Mouse (Mus musculus) CH12.LX (cell line): Measurements from ENCODE around the gene Cfdp1. TPM values are rescaled to one million over a fixed set of nuclear protein-coding genes. Genes with fewer than 3 reads are reported as not detected.
"Not testable (repeated sequence)": the region's sequence is repeated elsewhere in the genome, so short reads cannot be mapped to it uniquely, and the experiment has no call there.

Experiments used
- DNase-seq: peaks from one replicate; pipeline ENCODE4 v3.0.0-alpha.2; 2013; ENCODE audit errors: extremely low read depth
- H3K27ac ChIP-seq: 2 replicates; pipeline ENCODE4 v1.5.1; 2012; ENCODE audit warnings: low read depth, mild to moderate bottlenecking, control low read depth, moderate library complexity; ENCODE audit not compliant: insufficient read depth
- H3K27me3 ChIP-seq: replicated peaks from 2 replicates; pipeline ENCODE3; 2012; ENCODE audit warnings: inconsistent platforms
- H3K36me3 ChIP-seq, 2 experiments: replicated peaks in 1 of 2; 2 replicates each; pipeline versions ENCODE3 to v1.6.1; 2012; ENCODE audit warnings: inconsistent platforms in 1 of 2, low read length in 1 of 2, mild to moderate bottlenecking in 1 of 2, mixed read lengths in 1 of 2, moderate library complexity in 1 of 2; ENCODE audit not compliant: control insufficient read depth in 1 of 2, insufficient read depth in 1 of 2
- H3K4me1 ChIP-seq, 2 experiments: 2 replicates each; pipeline ENCODE4 v1.6.1; 2012; ENCODE audit warnings: inconsistent platforms in 1 of 2, moderate library complexity in 1 of 2; ENCODE audit not compliant: insufficient read depth in 2 of 2, control insufficient read depth in 1 of 2
- H3K4me2 ChIP-seq: 2 replicates; pipeline ENCODE4 v1.6.1; 2012; ENCODE audit warnings: low read depth, mild to moderate bottlenecking, control low read depth; ENCODE audit not compliant: poor library complexity, insufficient read depth, severe bottlenecking
- H3K4me3 ChIP-seq, 3 experiments: fragments of 150-350 bp in 1 of 3; sonication (generic) in 1 of 3; replicated peaks in 1 of 3; 2 replicates each; pipeline versions ENCODE3 to v1.5.1; 2011 to 2012; ENCODE audit warnings: low read depth in 2 of 3, low read length in 2 of 3, mild to moderate bottlenecking in 2 of 3, moderate library complexity in 2 of 3, control low read depth in 1 of 3, improper control_type of control experiment in 1 of 3, inconsistent platforms in 1 of 3, mixed read lengths in 1 of 3; ENCODE audit not compliant: poor library complexity in 1 of 3
- H3K79me2 ChIP-seq: replicated peaks from 2 replicates; pipeline ENCODE4 v1.6.1; 2012; ENCODE audit warnings: mild to moderate bottlenecking, moderate library complexity; ENCODE audit not compliant: control insufficient read depth, poor library complexity, insufficient read depth, severe bottlenecking; ENCODE audit errors: extremely low read depth
- H3K9ac ChIP-seq: 2 replicates; pipeline ENCODE4 v1.6.1; 2012; ENCODE audit warnings: low read depth, mild to moderate bottlenecking, control low read depth, moderate library complexity; ENCODE audit not compliant: insufficient read depth
- H3K9me3 ChIP-seq: replicated peaks from 2 replicates; pipeline ENCODE3; 2012; ENCODE audit warnings: low read length, inconsistent platforms, mixed read lengths
- CTCF ChIP-seq, 2 experiments: IDR thresholded peaks in 1 of 2; conservative IDR thresholded peaks in 1 of 2; 2 replicates each; pipeline ENCODE4 v1.5.1; 2011 to 2012; ENCODE audit warnings: low read depth in 2 of 2, low read length in 2 of 2, improper control_type of control experiment in 1 of 2, inconsistent platforms in 1 of 2, mild to moderate bottlenecking in 1 of 2, moderate library complexity in 1 of 2
- E2F4 ChIP-seq: IDR thresholded peaks from 2 replicates; pipeline ENCODE4 v1.6.1; 2011; ENCODE audit warnings: low read depth, low read length, improper control_type of control experiment; ENCODE audit not compliant: insufficient replicate concordance
- ETS1 ChIP-seq: conservative IDR thresholded peaks from 2 replicates; pipeline ENCODE4 v1.6.1; 2012; ENCODE audit warnings: low read depth, mild to moderate bottlenecking, inconsistent platforms, low read length, improper control_type of control experiment, moderate library complexity
- JUN ChIP-seq: IDR thresholded peaks from 2 replicates; pipeline ENCODE4 v1.6.1; 2011; ENCODE audit warnings: low read depth, mild to moderate bottlenecking, low read length, improper control_type of control experiment, moderate library complexity; ENCODE audit not compliant: insufficient read depth
- JUND ChIP-seq: conservative IDR thresholded peaks from 2 replicates; pipeline ENCODE4 v1.6.1; 2011; ENCODE audit warnings: low read depth, low read length, improper control_type of control experiment
- KAT2A ChIP-seq: IDR thresholded peaks from 2 replicates; pipeline ENCODE4 v1.6.1; 2012; ENCODE audit warnings: low read length, improper control_type of control experiment, inconsistent platforms; ENCODE audit not compliant: insufficient replicate concordance
- MAFK ChIP-seq: IDR thresholded peaks from 2 replicates; pipeline ENCODE4 v1.6.1; 2011; ENCODE audit warnings: low read length, improper control_type of control experiment; ENCODE audit not compliant: insufficient replicate concordance
- MAZ ChIP-seq: IDR thresholded peaks from 2 replicates; pipeline ENCODE4 v1.6.1; 2012; ENCODE audit warnings: low read depth, mild to moderate bottlenecking, inconsistent platforms, low read length, improper control_type of control experiment, moderate library complexity
- PAX5 ChIP-seq: IDR thresholded peaks from 2 replicates; pipeline ENCODE4 v1.6.1; 2012; ENCODE audit warnings: low read length, inconsistent platforms, mixed read lengths
- POLR2AphosphoS2 ChIP-seq: IDR thresholded peaks from 2 replicates; pipeline ENCODE4 v1.6.1; 2011; ENCODE audit warnings: low read depth, low read length, improper control_type of control experiment
- RAD21 ChIP-seq: IDR thresholded peaks from 2 replicates; pipeline ENCODE4 v1.6.1; 2011; ENCODE audit warnings: low read depth, mild to moderate bottlenecking, low read length, improper control_type of control experiment, moderate library complexity
- TBP ChIP-seq: conservative IDR thresholded peaks from 2 replicates; pipeline ENCODE4 v1.6.1; 2011; ENCODE audit warnings: low read depth, low read length, improper control_type of control experiment
- UBTF ChIP-seq: IDR thresholded peaks from 2 replicates; pipeline ENCODE4 v1.6.1; 2012; ENCODE audit warnings: low read depth, mild to moderate bottlenecking, inconsistent platforms, low read length, improper control_type of control experiment, moderate library complexity
- USF1 ChIP-seq: IDR thresholded peaks from 2 replicates; pipeline ENCODE4 v1.6.1; 2014; ENCODE audit warnings: low read depth, mild to moderate bottlenecking, inconsistent platforms, low read length, improper control_type of control experiment
- ZC3H11A ChIP-seq: IDR thresholded peaks from 2 replicates; pipeline ENCODE4 v1.6.1; 2012; ENCODE audit warnings: low read depth, mild to moderate bottlenecking, inconsistent platforms, low read length, improper control_type of control experiment
- ZNF384 ChIP-seq: IDR thresholded peaks from 2 replicates; pipeline ENCODE4 v1.6.1; 2012; ENCODE audit warnings: low read depth, low read length, improper control_type of control experiment, inconsistent platforms
- dilution Hi-C: fragments of 300-500 bp; cut with MboI; formaldehyde crosslinking; loops from 2 replicates; pipeline ENCODE4 v1.14.3; 2020; ENCODE audit warnings: low sequenced_read_pairs; ENCODE audit not compliant: extremely low pct_unique_long_range_greater_than_20kb, extremely low pct_ligation_motif_present
- in situ Hi-C: fragments of 300-500 bp; cut with MboI; formaldehyde crosslinking; loops from 3 replicates; pipeline ENCODE4 v1.14.3; 2019; ENCODE audit warnings: low sequenced_read_pairs, low pct_ligation_motif_present, low pct_unique_long_range_greater_than_20kb, mixed read lengths
- polyA plus RNA-seq: library from polyadenylated mRNA; unstranded; fragments of >175 nt; gene quantifications from 2 replicates; pipeline ENCODE4 v1.2.1, GENCODE M21; 2012; ENCODE audit warnings: low read depth; ENCODE audit not compliant: insufficient read length
- total RNA-seq, 2 experiments: library from RNA; depleted of rRNA; stranded (reverse); fragments of 300-350 nt in 1 of 2; fragments of >200 nt in 1 of 2; gene quantifications; 2 replicates each; pipeline ENCODE4 v1.2.3; 2012 to 2014

Gene Cfdp1
- total and polyA plus RNA-seq, 3 experiments = 113 to 210 (median 169) TPM

GRCm38 (mm10) chr8:111855977-111856376 lies 1.9 kb upstream of the Cfdp1 start:
- DNase-seq = no peak
- in situ Hi-C loops = no loop called here
- Histone ChIP-seq H3K9me3 (no peaks in the 10 kb centered on the region), H3K79me2 (peaks cover 15% of the 10 kb centered on the region), H3K4me3 (no peak overlapping the region), H3K27ac (no peak overlapping the region)
- dilution Hi-C loops = no loop called here
- TF ChIP-seq UBTF (no peak), ZC3H11A (no peak), RAD21 (no peak)
- TF ChIP-seq, all 38 proteins: peak for 0
- Histone ChIP-seq H3K27me3 (no peaks in the 10 kb centered on the region), H3K4me1 (peaks cover 0 to 27% of the 10 kb centered on the region in 2 experiments; a peak in 3 of 4 replicates), H3K9ac (no peak overlapping the region), H3K36me3 (peaks cover 0 to 12% of the 10 kb centered on the region in 2 experiments), H3K4me2 (no peak overlapping the region)

GRCm38 (mm10) chr8:111853219-111853618 lies 872 bp downstream of the Cfdp1 start:
- in situ Hi-C loops, H3K27ac ChIP-seq, dilution Hi-C loops, H3K27me3 ChIP-seq, H3K9me3 ChIP-seq: not testable (repeated sequence)
- H3K4me3 ChIP-seq = peak overlapping the region; percentile 91 to 97 (median 94)
- H3K4me2 ChIP-seq = peak overlapping the region; percentile 97
- peak; percentile 58 for TF ChIP-seq ZNF384
- H3K9ac ChIP-seq = peak overlapping the region; percentile 55
- peak; percentile 12 for DNase-seq
- peaks cover 0 to 35% of the 10 kb centered on the region in 2 experiments for H3K36me3 ChIP-seq
- H3K79me2 ChIP-seq = peaks cover 26% of the 10 kb centered on the region
- H3K4me1 ChIP-seq = peaks cover 0 to 27% of the 10 kb centered on the region in 2 experiments; a peak in 3 of 4 replicates

- H3K9ac ChIP-seq = no peak overlapping the region
- TF ChIP-seq CTCF (conservative IDR thresholded peaks at IDR 0.05 in 1 of 2, IDR thresholded peaks at IDR 0.05 in 1 of 2; ENCODE audit: low read depth in 2 of 2, low read length in 2 of 2) = no peak
- TF ChIP-seq ZC3H11A = no peak
- TF ChIP-seq POLR2AphosphoS2 = no peak
- TF ChIP-seq MAZ = no peak
- TF ChIP-seq KAT2A = no peak
- no peak for TF ChIP-seq E2F4
- no peak for TF ChIP-seq USF1
- TF ChIP-seq MAFK = no peak
- TF ChIP-seq PAX5 = no peak
- no peak for TF ChIP-seq JUND
- no peak for TF ChIP-seq ETS1
- no peak for TF ChIP-seq TBP
- TF ChIP-seq JUN = no peak
- TF ChIP-seq, all 38 proteins: peak for 0
- peaks cover 0 to 11% of the 10 kb centered on the region in 2 experiments; a peak in 1 of 4 replicates for H3K4me1 ChIP-seq
- DNase-seq = no peak
- no peaks in the 10 kb centered on the region for H3K9me3 ChIP-seq
- no peak overlapping the region for H3K27ac ChIP-seq
- in situ Hi-C loops (no loop called here), dilution Hi-C loops (no loop called here)
- H3K79me2 ChIP-seq = peaks cover 37% of the 10 kb centered on the region
- no peak overlapping the region for H3K4me3 ChIP-seq
- no peaks in the 10 kb centered on the region for H3K27me3 ChIP-seq
- no peak overlapping the region for H3K4me2 ChIP-seq
- peaks cover 11 to 71% of the 10 kb centered on the region in 2 experiments for H3K36me3 ChIP-seq
These were observed 7.3 kb downstream of the Cfdp1 start for GRCm38 (mm10) chr8:111846746-111847145.
